Mouse (Mus musculus): ENCODE results near the gene Sema5a. TPM values are rescaled to one million over a fixed set of nuclear protein-coding genes. Genes with fewer than 3 reads are reported as not detected.

The Sema5a gene
- polyA plus RNA-seq, 1 experiment, result 7.6 TPM

DNA sequence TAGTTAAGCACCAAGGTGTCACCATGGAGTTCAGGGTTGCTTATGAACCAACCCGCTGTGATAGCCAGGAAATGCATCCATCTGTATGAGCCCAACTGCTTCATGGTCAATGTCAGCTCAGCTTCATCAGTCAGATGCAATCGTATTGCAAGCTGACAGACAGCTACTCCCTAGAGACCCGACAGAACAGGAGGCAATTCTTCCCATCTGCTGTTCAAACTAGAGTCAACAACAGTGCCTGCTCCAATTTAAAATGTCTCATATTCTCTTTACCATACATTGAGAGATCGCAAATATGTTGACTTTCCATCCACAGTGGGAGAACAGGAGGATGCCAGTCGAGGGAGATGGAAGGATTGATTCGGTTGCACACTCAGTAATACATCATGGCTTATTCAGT lies 329.7 kb downstream of the Sema5a start:
- WGBS, result 71% methylated on average over 6 of the region's 6 CpGs
- no peak for DNase-seq
- TF ChIP-seq POLR2A (IDR thresholded peaks at IDR 0.05; ENCODE audit: borderline replicate concordance, extremely low read depth, low read depth, low read length), result no peak
- no peak for TF ChIP-seq CTCF (IDR thresholded peaks at IDR 0.05; ENCODE audit: insufficient read depth, low read length)
- no peak overlapping the region for H3K4me3 ChIP-seq (replicated peaks; ENCODE audit: extremely low read depth, low read depth, low read length)
- no peaks in the 10 kb centered on the region for H3K4me1 ChIP-seq (ENCODE audit: control insufficient read depth, insufficient read depth, low read length)

DNA sequence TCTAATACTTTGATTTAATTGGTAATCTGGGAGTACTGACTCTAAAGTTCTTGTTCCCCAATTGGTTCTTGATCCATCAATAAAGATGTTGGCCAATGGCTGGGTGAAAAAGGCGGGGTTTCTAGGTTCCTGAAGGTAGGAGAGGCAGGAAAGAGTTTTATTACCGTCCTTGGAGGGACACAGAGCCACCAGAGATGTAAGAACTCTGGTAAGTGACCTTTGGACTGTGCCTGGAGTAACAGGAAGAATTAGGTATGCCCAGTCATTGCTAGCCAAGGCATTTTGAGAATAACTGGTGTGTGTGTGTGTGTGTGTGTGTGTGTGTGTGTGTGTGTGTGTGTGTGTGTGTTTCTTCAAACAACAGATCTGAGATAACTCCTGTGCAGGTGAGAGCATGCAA lies 330.6 kb downstream of the Sema5a start:
- no peaks in the 10 kb centered on the region for H3K4me1 ChIP-seq (ENCODE audit: control insufficient read depth, insufficient read depth, low read length)

DNA sequence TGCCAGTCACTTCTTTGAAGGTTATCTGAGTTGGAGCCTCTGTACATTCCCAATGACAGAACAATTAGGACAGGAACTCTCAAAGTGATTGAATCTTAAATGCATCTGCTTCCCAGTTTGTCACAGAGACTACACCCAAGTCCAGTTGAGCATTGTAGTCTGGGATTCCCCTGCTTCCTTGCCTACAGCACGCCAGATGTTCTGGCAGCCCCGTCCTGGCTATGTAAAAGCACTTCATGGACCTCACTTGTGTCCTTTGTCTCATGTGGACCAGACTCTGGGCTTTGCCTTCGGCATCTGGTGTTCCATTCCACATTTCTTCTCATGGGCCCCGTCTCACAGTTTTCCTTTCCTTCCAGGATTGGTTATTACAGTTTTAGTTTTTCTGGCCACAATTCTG lies 334.7 kb downstream of the Sema5a start:
- no peak for TF ChIP-seq POLR2A (IDR thresholded peaks at IDR 0.05; ENCODE audit: borderline replicate concordance, extremely low read depth, low read depth, low read length)
- no peak for TF ChIP-seq CTCF (IDR thresholded peaks at IDR 0.05; ENCODE audit: insufficient read depth, low read length)
- no peak overlapping the region for H3K4me3 ChIP-seq (replicated peaks; ENCODE audit: extremely low read depth, low read depth, low read length)
- H3K4me1 ChIP-seq (ENCODE audit: control insufficient read depth, insufficient read depth, low read length), result no peaks in the 10 kb centered on the region
- no peak for DNase-seq
- 65% methylated on average over 4 of the region's 4 CpGs for WGBS

More for the DNA sequence above, 330.6 kb downstream of the Sema5a start:
- no peak overlapping the region for H3K4me3 ChIP-seq (replicated peaks; ENCODE audit: extremely low read depth, low read depth, low read length)
- DNase-seq, result no peak
- TF ChIP-seq CTCF (IDR thresholded peaks at IDR 0.05; ENCODE audit: insufficient read depth, low read length) (no peak), POLR2A (IDR thresholded peaks at IDR 0.05; ENCODE audit: borderline replicate concordance, extremely low read depth, low read depth, low read length) (no peak)
- WGBS, result 70% methylated on average over 2 of the region's 2 CpGs

DNA sequence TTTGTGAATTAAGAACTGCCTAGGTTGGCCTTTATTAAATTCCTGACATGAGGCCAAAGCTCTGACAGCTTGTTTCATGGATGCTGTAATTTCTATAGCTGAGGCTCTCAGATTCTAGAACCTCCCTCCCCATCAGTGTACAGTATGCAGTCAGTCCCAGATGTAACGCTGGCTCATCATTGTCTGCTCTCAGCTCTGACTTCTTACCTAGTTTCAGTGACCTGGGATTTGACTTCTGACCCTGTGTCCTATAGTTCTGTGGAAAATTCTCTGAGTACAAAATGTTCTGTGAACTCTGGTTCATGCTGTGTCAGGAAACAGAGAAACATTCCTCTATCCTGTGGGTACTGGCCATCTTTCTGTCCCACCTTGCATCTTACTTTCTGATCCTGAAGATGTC lies 346.0 kb downstream of the Sema5a start:
- H3K4me3 ChIP-seq (replicated peaks; ENCODE audit: extremely low read depth, low read depth, low read length), result no peak overlapping the region
- 88% methylated on average over 1 of the region's 1 CpGs for WGBS
- no peak for DNase-seq
- 0 out of 2 replicates have a peak, but pooled peaks cover 3% of the 10 kb centered on the region for H3K4me1 ChIP-seq (ENCODE audit: control insufficient read depth, insufficient read depth, low read length)
- no peak for TF ChIP-seq POLR2A (IDR thresholded peaks at IDR 0.05; ENCODE audit: borderline replicate concordance, extremely low read depth, low read depth, low read length)
- TF ChIP-seq CTCF (IDR thresholded peaks at IDR 0.05; ENCODE audit: insufficient read depth, low read length), result no peak

DNA sequence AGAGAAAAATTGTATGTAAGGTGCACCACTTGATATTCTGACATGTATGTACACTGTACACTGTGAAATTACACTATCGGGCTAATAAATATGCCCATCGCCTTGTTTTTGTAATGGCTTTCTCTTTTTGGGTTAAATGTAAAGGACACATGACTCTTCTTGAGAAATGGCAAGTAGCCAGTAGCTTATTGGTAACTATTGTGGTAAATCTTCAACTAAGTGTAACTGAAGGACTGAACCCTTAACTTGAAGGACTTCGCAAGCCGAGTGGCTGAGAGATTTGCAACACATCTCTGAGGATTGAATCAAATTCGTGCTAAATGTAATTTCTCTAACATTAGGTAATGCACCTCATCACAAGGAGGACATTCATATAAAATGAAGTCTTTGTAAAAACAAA lies 349.1 kb downstream of the Sema5a start:
- no peak overlapping the region for H3K4me3 ChIP-seq (replicated peaks; ENCODE audit: extremely low read depth, low read depth, low read length)
- WGBS, result 72% methylated on average over 5 of the region's 5 CpGs
- TF ChIP-seq CTCF (IDR thresholded peaks at IDR 0.05; ENCODE audit: insufficient read depth, low read length), result no peak
- TF ChIP-seq POLR2A (IDR thresholded peaks at IDR 0.05; ENCODE audit: borderline replicate concordance, extremely low read depth, low read depth, low read length), result no peak
- no peaks in the 10 kb centered on the region for H3K4me1 ChIP-seq (ENCODE audit: control insufficient read depth, insufficient read depth, low read length)
- DNase-seq, result no peak

DNA sequence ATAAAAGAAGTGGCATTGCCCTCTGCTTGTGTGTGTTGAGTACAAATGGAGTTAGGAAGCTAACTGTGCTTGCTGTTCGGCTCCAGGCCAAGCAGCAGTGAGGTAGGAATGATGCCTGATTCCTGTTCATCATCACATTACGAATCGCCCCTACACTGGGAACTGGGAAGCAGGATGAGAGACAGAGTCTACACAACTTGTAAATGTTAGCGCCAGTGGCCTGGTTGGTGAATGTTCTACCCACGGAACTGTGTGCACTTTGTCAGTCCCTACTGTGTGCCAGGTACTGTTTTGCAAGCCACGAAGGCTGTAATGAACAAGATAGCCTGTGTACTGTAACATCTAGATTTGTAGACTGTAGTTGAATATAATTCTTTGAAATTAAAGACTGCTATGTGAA lies 352.0 kb downstream of the Sema5a start:
- TF ChIP-seq CTCF (IDR thresholded peaks at IDR 0.05; ENCODE audit: insufficient read depth, low read length), result no peak
- no peak for TF ChIP-seq POLR2A (IDR thresholded peaks at IDR 0.05; ENCODE audit: borderline replicate concordance, extremely low read depth, low read depth, low read length)
- DNase-seq, result no peak
- no peaks in the 10 kb centered on the region for H3K4me1 ChIP-seq (ENCODE audit: control insufficient read depth, insufficient read depth, low read length)
- no peak overlapping the region for H3K4me3 ChIP-seq (replicated peaks; ENCODE audit: extremely low read depth, low read depth, low read length)
- WGBS, result 85% methylated on average over 6 of the region's 6 CpGs

DNA sequence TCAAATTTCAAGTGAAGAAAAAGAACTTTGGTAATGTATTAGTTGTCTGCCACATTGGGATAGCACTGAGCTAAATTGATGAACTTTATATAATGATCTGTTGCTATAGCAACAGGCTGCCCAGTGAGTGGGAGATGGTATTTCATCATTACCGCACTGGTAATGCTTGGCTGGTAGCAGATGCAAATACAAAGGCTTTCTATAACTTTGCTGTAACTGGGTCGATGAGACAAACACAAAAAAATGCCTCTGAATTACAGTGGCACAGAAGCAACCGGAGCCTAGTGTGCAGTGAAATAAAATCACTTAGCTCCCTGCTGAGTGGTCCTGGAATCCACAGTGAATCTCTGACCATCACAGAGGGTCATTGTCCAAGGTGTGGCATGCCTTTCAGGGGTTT lies 352.6 kb downstream of the Sema5a start:
- TF ChIP-seq CTCF (IDR thresholded peaks at IDR 0.05; ENCODE audit: insufficient read depth, low read length) (no peak), POLR2A (IDR thresholded peaks at IDR 0.05; ENCODE audit: borderline replicate concordance, extremely low read depth, low read depth, low read length) (no peak)
- H3K4me3 ChIP-seq (replicated peaks; ENCODE audit: extremely low read depth, low read depth, low read length), result no peak overlapping the region
- no peaks in the 10 kb centered on the region for H3K4me1 ChIP-seq (ENCODE audit: control insufficient read depth, insufficient read depth, low read length)
- no peak for DNase-seq
- WGBS, result 81% methylated on average over 3 of the region's 3 CpGs

DNA sequence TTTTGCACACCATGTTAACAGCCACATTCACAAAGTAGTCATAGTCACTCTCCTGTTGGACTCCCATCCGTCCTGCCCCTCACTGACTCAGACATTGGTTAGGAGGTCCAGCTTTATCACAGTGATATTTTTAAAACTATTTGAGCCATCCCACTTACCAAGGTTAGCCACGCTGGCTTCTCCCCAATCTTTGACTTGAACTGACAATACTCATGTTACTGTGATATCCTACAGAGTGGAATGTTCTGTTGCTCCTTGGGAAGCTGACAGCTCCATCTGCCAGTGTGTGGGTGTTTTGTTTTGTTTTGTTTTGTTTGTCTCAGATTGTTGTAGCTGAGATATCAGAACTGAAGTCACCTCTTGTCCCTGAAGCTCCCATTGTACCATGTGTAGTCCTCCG lies 362.6 kb downstream of the Sema5a start:
- 0 out of 2 replicates have a peak, but pooled peaks cover 2% of the 10 kb centered on the region for H3K4me1 ChIP-seq (ENCODE audit: control insufficient read depth, insufficient read depth, low read length)
- H3K4me3 ChIP-seq (replicated peaks; ENCODE audit: extremely low read depth, low read depth, low read length), result no peak overlapping the region
- 80% methylated on average over 3 of the region's 3 CpGs for WGBS
- no peak for DNase-seq
- TF ChIP-seq POLR2A (IDR thresholded peaks at IDR 0.05; ENCODE audit: borderline replicate concordance, extremely low read depth, low read depth, low read length), result no peak

DNA sequence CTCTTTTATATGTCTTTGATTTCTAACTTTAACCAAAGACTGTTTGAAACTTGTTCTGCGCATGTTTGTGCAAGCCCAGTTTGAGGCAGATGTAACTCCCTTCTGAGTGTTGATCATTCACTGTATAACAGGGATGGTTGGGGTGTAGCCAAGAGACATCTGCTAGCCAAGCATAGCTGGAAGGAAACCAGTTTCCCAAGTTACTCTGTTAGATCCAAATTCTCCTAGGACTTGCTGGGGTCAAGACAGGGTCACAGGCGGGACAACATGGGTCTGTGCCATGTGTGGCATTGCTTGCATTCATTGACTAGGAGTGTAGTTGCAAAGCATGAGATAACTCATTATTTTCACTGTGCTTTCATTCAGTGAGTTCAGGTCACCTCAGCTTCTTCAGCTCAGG lies 366.2 kb downstream of the Sema5a start:
- 64% methylated on average over 2 of the region's 2 CpGs for WGBS

DNA sequence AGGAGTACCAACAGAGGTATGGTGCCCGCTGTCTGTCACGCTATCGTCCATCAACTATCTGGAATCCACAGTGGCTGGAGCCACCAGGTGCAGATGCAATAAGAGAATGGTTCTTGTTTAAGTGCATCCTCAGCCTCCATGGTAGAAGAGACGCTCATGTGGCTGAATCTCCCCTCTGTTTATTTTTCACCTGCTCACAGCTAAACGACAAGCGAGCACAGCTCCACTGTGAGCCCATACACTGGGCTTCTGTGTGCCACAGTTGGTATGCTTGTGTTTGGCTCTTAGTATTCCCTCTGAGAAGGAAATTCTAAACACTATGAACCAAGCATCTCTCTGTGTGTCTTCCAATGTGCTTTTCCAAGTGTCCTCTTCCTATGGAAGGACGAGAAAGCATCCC lies 366.6 kb downstream of the Sema5a start:
- WGBS, result 86% methylated on average over 7 of the region's 7 CpGs
- no peak overlapping the region for H3K4me3 ChIP-seq (replicated peaks; ENCODE audit: extremely low read depth, low read depth, low read length)
- no peak for TF ChIP-seq POLR2A (IDR thresholded peaks at IDR 0.05; ENCODE audit: borderline replicate concordance, extremely low read depth, low read depth, low read length)
- no peak for TF ChIP-seq CTCF (IDR thresholded peaks at IDR 0.05; ENCODE audit: insufficient read depth, low read length)
- no peak for DNase-seq
- H3K4me1 ChIP-seq (ENCODE audit: control insufficient read depth, insufficient read depth, low read length), result 0 out of 2 replicates have a peak, but pooled peaks cover 2% of the 10 kb centered on the region

More for the DNA sequence above, 366.2 kb downstream of the Sema5a start:
- H3K4me3 ChIP-seq (replicated peaks; ENCODE audit: extremely low read depth, low read depth, low read length), result no peak overlapping the region
- H3K4me1 ChIP-seq (ENCODE audit: control insufficient read depth, insufficient read depth, low read length), result 0 out of 2 replicates have a peak, but pooled peaks cover 2% of the 10 kb centered on the region
- TF ChIP-seq POLR2A (IDR thresholded peaks at IDR 0.05; ENCODE audit: borderline replicate concordance, extremely low read depth, low read depth, low read length) (no peak), CTCF (IDR thresholded peaks at IDR 0.05; ENCODE audit: insufficient read depth, low read length) (no peak)
- no peak for DNase-seq
